Comparison of ENCODE assay signal across 12 mouse cellular contexts in genomic region chr1:132530631-132531191, GRCm38 (mm10). TPM values are rescaled to one million over a fixed set of nuclear protein-coding genes. Genes with fewer than 3 reads are reported as not detected.
DNase-seq lines count a peak whose midpoint lies in the region; ATAC-seq lines count a peak whose summit lies in the region.
"Had no signal": no experiment of that assay in that cellular context is flagged by ENCODE, and none has a peak within 500 bp of the region (broad histone marks: within the 10 kb centered on the region; RNA-seq: fewer than 3 reads in every experiment).

No protein-coding gene starts in this region.

- ATAC-seq in forebrain, embryonic 12.5 days (ENCODE audit: low FRiP score) = peak; percentile 82

- peak overlapping the region; percentile 82 for H3K27ac ChIP-seq in forebrain, embryonic 12.5 days
- peak overlapping the region; percentile 54 for H3K27ac ChIP-seq in limb, embryonic 10.5 days

- H3K9ac ChIP-seq in forebrain, embryonic 12.5 days = no peak overlapping the region

- H3K4me3 ChIP-seq in forebrain, embryonic 12.5 days (replicated peaks) = no peak overlapping the region
- peak overlapping the region; percentile 19; the same call in 1 of the 2 replicates for H3K4me3 ChIP-seq in limb, embryonic 10.5 days

- peaks cover 55% of the 10 kb centered on the region for H3K4me1 ChIP-seq in forebrain, embryonic 12.5 days
- peaks cover 65% of the 10 kb centered on the region for H3K4me1 ChIP-seq in limb, embryonic 10.5 days

- intact Hi-C loops in left cerebral cortex, postnatal 4 days (cut with DNase I) = no loop called here
- intact Hi-C loops in left cerebral cortex, postnatal 10 days (cut with DNase I) = no loop called here

- H3K9me3 ChIP-seq in forebrain, embryonic 12.5 days = no peaks in the 10 kb centered on the region
- no peaks in the 10 kb centered on the region for H3K9me3 ChIP-seq in limb, embryonic 10.5 days (replicated peaks)

- H3K27me3 ChIP-seq in forebrain, embryonic 12.5 days = no peaks in the 10 kb centered on the region; the same call in 1 of the 2 replicates
- H3K27me3 ChIP-seq in limb, embryonic 10.5 days (ENCODE audit: low read depth, poor library complexity, severe bottlenecking) = peaks cover 54% of the 10 kb centered on the region

- 0% methylated on average over 5 of the region's 5 CpGs for WGBS in forebrain, embryonic 12.5 days
- WGBS in limb, embryonic 10.5 days = 3% methylated on average over 5 of the region's 5 CpGs

- DNase-seq in left cerebral cortex, postnatal 4 days = peak; percentile 76
- no peak for DNase-seq in left cerebral cortex, postnatal 10 days (ENCODE audit: extremely low spot score in 1 of 2, low spot score in 2 of 2)
- DNase-seq in limb, embryonic 10.5 days (ENCODE audit: low spot score) = peak; percentile 55
- DNase-seq in retina, postnatal 1 day = peak; percentile 86
- DNase-seq in adrenal gland, adult (ENCODE audit: inconsistent age in 2 of 2, low spot score in 1 of 2) = no peak
- DNase-seq in c-Kit-positive CD71-positive TER-119-positive erythroid progenitor cells, embryonic 14.5 days (ENCODE audit: low spot score) = no peak
- DNase-seq in adipocyte (ENCODE audit: low spot score) = no peak
- DNase-seq: kidney, adult 2 months; lung, postnatal 10 days had no signal

- H3K36me3 ChIP-seq in forebrain, embryonic 12.5 days (replicated peaks) = no peaks in the 10 kb centered on the region
- H3K36me3 ChIP-seq in limb, embryonic 10.5 days = no peaks in the 10 kb centered on the region

- H3K4me2 ChIP-seq in forebrain, embryonic 12.5 days = peak overlapping the region; percentile 19; the same call in 1 of the 2 replicates

RNA-seq across cellular contexts. Expression of gene Cntn2, which starts 12.3 kb away (rescaled TPM):
- 100 to 1,000 TPM; 113 to 118 TPM for total RNA-seq in left cerebral cortex, postnatal 4 days (2021)
- 10 to 100 TPM; 52.2 to 57.0 TPM for total RNA-seq in left cerebral cortex, postnatal 10 days (2021)
- 37.0 and 37.5 TPM in 2 replicates for polyA plus RNA-seq in forebrain, embryonic 12.5 days (2016; fragmentation: Nextera tagmentation; extraction: Ambion mirVana)
- 0.94 and 1.3 TPM in 2 replicates for polyA plus RNA-seq in limb, embryonic 10.5 days (2016; fragmentation: Nextera tagmentation; extraction: Ambion mirVana)
- total RNA-seq: granulocyte monocyte progenitor cell, adult 5-6 weeks had no signal
- polyA plus RNA-seq: testis, adult 2 months had no signal

RNA-seq across cellular contexts. Expression of gene Tmem81, which starts 24.7 kb away (rescaled TPM):
- total RNA-seq in left cerebral cortex, postnatal 4 days (2021) = 1 to 10 TPM; 2.2 to 2.9 TPM
- total RNA-seq in left cerebral cortex, postnatal 10 days (2021) = 1 to 10 TPM; 2.1 to 2.3 TPM
- 1.4 and 1.6 TPM in 2 replicates for polyA plus RNA-seq in forebrain, embryonic 12.5 days (2016; fragmentation: Nextera tagmentation; extraction: Ambion mirVana)
- 1.5 and 1.7 TPM in 2 replicates for polyA plus RNA-seq in limb, embryonic 10.5 days (2016; fragmentation: Nextera tagmentation; extraction: Ambion mirVana)

RNA-seq across cellular contexts. Expression of gene Rbbp5, which starts 53.5 kb away (rescaled TPM):
- 10 to 100 TPM; 37.9 to 39.0 TPM for total RNA-seq in left cerebral cortex, postnatal 4 days (2021)
- 10 to 100 TPM; 29.4 to 37.4 TPM for total RNA-seq in left cerebral cortex, postnatal 10 days (2021)
- 63.3 and 67.3 TPM in 2 replicates for polyA plus RNA-seq in forebrain, embryonic 12.5 days (2016; fragmentation: Nextera tagmentation; extraction: Ambion mirVana)
- 59.4 and 66.8 TPM in 2 replicates for polyA plus RNA-seq in limb, embryonic 10.5 days (2016; fragmentation: Nextera tagmentation; extraction: Ambion mirVana)

Comparison
In these comparisons a context has a peak if more than half of its experiments do, and no peak if none do; other contexts are left out.
1. DNase-seq: peak in left cerebral cortex, postnatal 4 days (single experiment), limb, embryonic 10.5 days (single experiment) and retina, postnatal 1 day (single experiment); none in left cerebral cortex, postnatal 10 days (0 of 2), adrenal gland, adult (0 of 2), c-Kit-positive CD71-positive TER-119-positive erythroid progenitor cells, embryonic 14.5 days (single experiment) and adipocyte (single experiment).